Mouse (Mus musculus): ENCODE data around the gene Gdi1. TPM values are rescaled to one million over a fixed set of nuclear protein-coding genes. Genes with fewer than 3 reads are reported as not detected.
A peak's percentile ranks its signal among the peaks of the same experiment; 100 is the strongest.

Gdi1 gene
- polyA plus RNA-seq, 1 experiment from 2014 or later = 383 TPM

GRCm38 (mm10) chrX:74281732-74282394, 22.9 kb upstream of the Gdi1 start, which contains the start of the genes Taz and Dnase1l1:
Taz (plus strand) TSS chrX:74281912.
Dnase1l1 (minus strand) TSS chrX:74282337.
- DNase-seq (ENCODE audit: low read depth, low spot score) (no peak), ATAC-seq (peak; percentile 96)
- ChIA-PET CTCF (interaction anchor here (1.2 to 1.3 kb wide), 3 partner anchors 12 to 132 kb away, joined by 3 to 5 read pairs (median 4); no protein-coding TSS in a partner anchor), POLR2A (interaction anchor here (1.0 to 2.3 kb wide), 3 partner anchors 9 to 36 kb away, joined by 3 to 10 read pairs (median 6); partner anchors contain the start of gene Rpl10)
- in situ Hi-C loops (cut with MboI; ENCODE audit: low pct_unique_long_range_greater_than_20kb) = loop anchor here (5.0 kb wide), 1 partner anchor 35 kb away; the partner anchor contains the start of gene Flna
- no peak for TF ChIP-seq CTCF (IDR thresholded peaks at IDR 0.05)
- H3K27me3 ChIP-seq = peaks cover 19% of the 10 kb centered on the region

GRCm38 (mm10) chrX:74282395-74283091, 22.3 kb upstream of the Gdi1 start:
- POLR2A ChIA-PET = interaction anchor here (0.8 to 1.4 kb wide), 3 partner anchors 12 to 35 kb away, joined by 3 to 7 read pairs (median 3); partner anchors contain the start of gene Rpl10
- ATAC-seq (peak; percentile 33), DNase-seq (ENCODE audit: low read depth, low spot score) (no peak)
- TF ChIP-seq CTCF (IDR thresholded peaks at IDR 0.05) = no peak
- H3K27me3 ChIP-seq = peaks cover 19% of the 10 kb centered on the region
- in situ Hi-C loops (cut with MboI; ENCODE audit: low pct_unique_long_range_greater_than_20kb) = loop anchor here (5.0 kb wide), 1 partner anchor 35 kb away; the partner anchor contains the start of gene Flna
- CTCF ChIA-PET = interaction anchor here (1.2 kb wide), 1 partner anchor 13 kb away, joined by 5 read pairs; no protein-coding TSS in a partner anchor

- peaks cover 19% of the 10 kb centered on the region for H3K27me3 ChIP-seq
- no peak for TF ChIP-seq CTCF (IDR thresholded peaks at IDR 0.05)
- DNase-seq (ENCODE audit: low read depth, low spot score) (no peak), ATAC-seq (no peak)
- in situ Hi-C loops (cut with MboI; ENCODE audit: low pct_unique_long_range_greater_than_20kb) = loop anchor here (5.0 kb wide), 1 partner anchor 36 kb away; the partner anchor contains the start of gene Flna
- CTCF ChIA-PET = interaction anchor here (1.2 to 2.0 kb wide), 2 partner anchors 14 to 34 kb away, joined by 5 to 9 read pairs; partner anchors contain the start of gene Flna
- POLR2A ChIA-PET = interaction anchor here (0.8 to 1.4 kb wide), 3 partner anchors 12 to 35 kb away, joined by 3 to 7 read pairs (median 3); partner anchors contain the start of gene Rpl10
Observed at GRCm38 (mm10) chrX:74283092-74283437, 21.7 kb upstream of the Gdi1 start.

GRCm38 (mm10) chrX:74293431-74293830, 11.4 kb upstream of the Gdi1 start:
- no peak for TF ChIP-seq CTCF (IDR thresholded peaks at IDR 0.05)
- peaks cover 8% of the 10 kb centered on the region for H3K27me3 ChIP-seq
- in situ Hi-C loops (cut with MboI; ENCODE audit: low pct_unique_long_range_greater_than_20kb) = no loop called here
- ChIA-PET POLR2A (no interaction called here), CTCF (interaction anchor here (1.4 kb wide), 1 partner anchor 119 kb away, joined by 3 read pairs; no protein-coding TSS in a partner anchor)
- DNase-seq (ENCODE audit: low read depth, low spot score) = no peak
- no peak for ATAC-seq

- DNase-seq (ENCODE audit: low read depth, low spot score) (peak; percentile 59), ATAC-seq (peak; percentile 97)
- H3K27me3 ChIP-seq = peaks cover 8% of the 10 kb centered on the region
- POLR2A ChIA-PET = interaction anchor here (0.6 kb wide), 1 partner anchor 11 kb away, joined by 4 read pairs; no protein-coding TSS in a partner anchor
- TF ChIP-seq CTCF (IDR thresholded peaks at IDR 0.05) = no peak
- CTCF ChIA-PET = interaction anchor here (1.3 kb wide), 1 partner anchor 10 kb away, joined by 4 read pairs; no protein-coding TSS in a partner anchor
- in situ Hi-C loops (cut with MboI; ENCODE audit: low pct_unique_long_range_greater_than_20kb) = no loop called here
Observed at GRCm38 (mm10) chrX:74296538-74297448, 8.0 kb upstream of the Gdi1 start, which contains the start of gene Atp6ap1. Atp6ap1 (plus strand) TSS chrX:74297097.

GRCm38 (mm10) chrX:74298348-74298747, 6.5 kb upstream of the Gdi1 start:
- no peak for TF ChIP-seq CTCF (IDR thresholded peaks at IDR 0.05)
- ChIA-PET CTCF (interaction anchor here (1.3 kb wide), 1 partner anchor 9 kb away, joined by 4 read pairs; no protein-coding TSS in a partner anchor), POLR2A (no interaction called here)
- DNase-seq (ENCODE audit: low read depth, low spot score) = no peak
- H3K27me3 ChIP-seq = peaks cover 5% of the 10 kb centered on the region
- in situ Hi-C loops (cut with MboI; ENCODE audit: low pct_unique_long_range_greater_than_20kb) = no loop called here
- no peak for ATAC-seq

- in situ Hi-C loops (cut with MboI; ENCODE audit: low pct_unique_long_range_greater_than_20kb) = no loop called here
- DNase-seq (ENCODE audit: low read depth, low spot score) (no peak), ATAC-seq (no peak)
- ChIA-PET POLR2A (no interaction called here), CTCF (no interaction called here)
- TF ChIP-seq CTCF (IDR thresholded peaks at IDR 0.05) = no peak
- peaks cover 5% of the 10 kb centered on the region for H3K27me3 ChIP-seq
Observed at GRCm38 (mm10) chrX:74299721-74300120, 5.1 kb upstream of the Gdi1 start.

- DNase-seq (ENCODE audit: low read depth, low spot score) = no peak
- ATAC-seq = peak; percentile 74
- ChIA-PET POLR2A (interaction anchor here (0.6 to 1.7 kb wide), 5 partner anchors 10 to 70 kb away, joined by 3 to 4 read pairs (median 3); no protein-coding TSS in a partner anchor), CTCF (interaction anchor here (0.9 to 1.2 kb wide), 3 partner anchors 10 to 12 kb away, joined by 3 to 4 read pairs (median 3); no protein-coding TSS in a partner anchor)
- no peaks in the 10 kb centered on the region for H3K27me3 ChIP-seq
- TF ChIP-seq CTCF (IDR thresholded peaks at IDR 0.05) = no peak
- in situ Hi-C loops (cut with MboI; ENCODE audit: low pct_unique_long_range_greater_than_20kb) = no loop called here
Observed at GRCm38 (mm10) chrX:74312540-74313464, 8.0 kb downstream of the Gdi1 start, which contains the start of gene Fam50a. Fam50a (plus strand) TSS chrX:74313033.

Measured in Patski (cell line).